Mouse (Mus musculus) neutrophil, adult 5-6 weeks (primary cell): Measurements from ENCODE around the gene Epn3. TPM values are rescaled to one million over a fixed set of nuclear protein-coding genes. Genes with fewer than 3 reads are reported as not detected.

Source experiments
- ATAC-seq: fragments of 151-379, 151-347 bp; 2 replicates; pipeline ENCODE4 v1.8.0; 2017; ENCODE audit warnings: mild to moderate bottlenecking, moderate TSS enrichment; ENCODE audit not compliant: insufficient number of reproducible peaks, poor library complexity, low FRiP score, severe bottlenecking; ENCODE audit errors: extremely low read depth
- total RNA-seq: library from RNA; stranded (forward); fragments of 200-1000 nt; gene quantifications from 2 replicates; pipeline ENCODE4 v1.2.3, GENCODE M21; 2017

The Epn3 gene
- total RNA-seq, 1 experiment from 2014 or later, result 2.4 TPM

DNA sequence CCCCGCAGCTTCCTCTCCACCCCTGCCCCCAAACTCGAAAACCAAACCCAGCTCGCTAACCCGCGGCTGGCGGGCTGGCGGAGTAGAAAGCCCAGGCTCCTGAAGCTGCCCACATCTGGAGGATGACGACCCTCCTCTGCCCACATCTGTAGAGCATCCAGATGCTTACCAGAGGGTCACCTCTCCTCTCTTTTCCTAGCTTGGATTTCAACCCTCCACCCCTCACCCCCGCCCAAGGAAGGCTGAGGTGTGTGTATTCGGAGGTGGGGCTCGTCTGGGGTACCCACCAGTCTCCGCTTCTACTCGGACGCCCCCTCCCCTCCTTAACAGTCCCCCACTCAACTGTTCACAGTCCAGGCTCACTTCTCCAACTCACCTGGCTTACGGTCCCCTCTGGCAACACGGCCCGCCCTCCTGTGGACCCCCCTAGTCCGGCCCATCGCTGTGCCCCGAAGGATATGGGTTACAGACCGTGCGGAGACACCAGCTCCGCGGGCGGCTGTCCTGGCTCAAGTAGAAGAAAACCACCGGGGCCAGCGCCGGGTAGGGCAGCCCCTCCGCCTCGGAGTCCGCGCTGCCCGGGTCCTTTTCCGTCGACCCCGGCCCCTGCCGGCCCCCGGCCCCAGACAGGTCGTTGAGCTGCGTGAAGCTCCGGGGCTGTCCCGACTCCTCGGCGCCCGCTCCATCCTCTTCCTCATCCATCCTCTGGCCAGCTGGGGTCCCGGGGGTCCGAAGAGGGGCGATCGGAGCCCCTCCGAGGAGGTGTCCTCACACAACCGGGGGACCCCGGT is 26.7 kb downstream of the Epn3 start:
- ATAC-seq, result no peak

DNA sequence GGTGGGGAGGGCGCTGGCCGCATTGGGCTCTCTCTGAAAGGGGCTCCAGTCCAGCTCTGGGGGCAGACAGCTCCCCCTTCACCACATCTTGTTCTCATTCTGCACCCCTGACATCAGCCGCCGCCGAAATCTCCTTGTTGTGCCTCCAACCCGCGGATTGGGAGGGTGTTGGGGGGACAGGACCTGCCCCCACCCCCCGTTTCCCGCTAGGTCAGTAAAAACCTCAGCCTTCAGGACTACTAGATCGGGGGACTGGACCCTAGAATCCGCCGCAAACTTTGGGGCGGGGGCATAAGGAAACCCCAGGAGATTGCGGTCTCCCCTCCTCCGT is 27.2 kb downstream of the Epn3 start:
- ATAC-seq, result no peak

GRCm38 (mm10) chr11:94471740-94472584 is 27.8 kb downstream of the Epn3 start:
- no peak for ATAC-seq

DNA sequence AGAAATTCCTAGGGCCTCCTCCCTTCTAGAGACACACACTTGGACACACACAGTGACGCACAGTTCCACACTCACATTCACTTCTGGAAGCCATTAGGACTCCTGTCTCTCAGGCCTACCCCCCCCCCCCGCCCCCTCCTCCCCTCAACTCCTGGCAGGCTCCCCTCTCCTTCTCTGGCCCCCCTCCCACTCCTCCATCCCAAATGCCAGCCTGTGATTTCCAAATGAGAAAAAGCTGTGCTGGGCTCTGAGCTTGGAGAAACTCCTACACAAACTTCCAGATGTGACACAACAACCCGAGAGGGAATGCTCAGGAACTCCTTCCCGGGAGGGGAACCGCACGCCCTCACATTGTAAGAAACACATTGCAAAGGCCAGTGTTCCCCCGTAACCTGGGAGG is 29.4 kb downstream of the Epn3 start:
- ATAC-seq, result no peak

- ATAC-seq, result no peak
These were observed 30.4 kb downstream of the Epn3 start for GRCm38 (mm10) chr11:94469136-94470064.

DNA sequence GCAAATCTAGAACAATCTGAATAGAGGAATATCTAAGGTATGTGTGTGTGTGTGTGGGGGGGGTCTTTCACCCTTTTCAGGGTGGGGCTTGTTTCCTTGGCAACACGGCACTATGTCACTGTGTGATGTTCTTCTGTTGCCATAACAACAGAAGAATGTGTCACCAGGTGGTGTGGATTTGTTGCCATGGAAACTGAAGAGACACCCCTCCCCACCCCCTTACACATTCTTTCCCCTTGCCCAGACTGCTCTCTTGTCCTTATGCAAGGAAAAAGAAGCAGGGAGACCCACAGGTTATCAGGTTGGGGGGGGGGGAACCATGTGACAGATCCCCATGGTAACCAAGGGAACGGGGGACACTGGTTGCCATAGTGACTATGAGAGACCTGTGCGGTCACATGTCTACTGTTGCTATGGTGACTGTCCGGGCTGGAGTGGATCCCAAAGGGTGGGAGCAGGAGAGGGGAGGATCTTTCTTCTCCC is 31.2 kb downstream of the Epn3 start:
- ATAC-seq, result no peak

DNA sequence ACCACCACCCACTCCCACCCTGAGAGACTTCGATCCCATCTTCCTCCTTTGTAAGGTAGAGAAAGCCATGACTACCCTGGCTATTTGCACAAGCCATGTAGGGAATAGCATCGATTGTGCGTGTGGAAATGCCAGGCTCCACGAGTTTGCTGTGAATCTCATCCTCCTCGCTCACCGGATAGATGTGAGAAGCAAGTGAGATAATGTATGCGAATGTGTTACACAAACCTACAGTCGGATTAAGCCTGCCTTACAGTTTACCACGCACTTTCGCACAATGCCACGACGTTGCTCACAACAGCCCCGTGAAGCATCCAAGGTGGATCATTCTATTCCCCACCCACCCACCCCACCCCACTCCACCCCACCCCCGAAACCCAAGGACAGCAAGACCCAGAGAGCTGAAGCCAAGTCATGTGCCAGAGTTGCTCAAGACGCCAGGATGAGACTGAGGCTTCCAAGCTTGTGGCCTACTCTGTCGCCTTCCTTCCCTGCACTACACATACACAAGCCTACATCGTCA is 33.4 kb downstream of the Epn3 start:
- ATAC-seq, result no peak

- ATAC-seq, result no peak
These were observed 35.6 kb downstream of the Epn3 start for GRCm38 (mm10) chr11:94464170-94464569.

DNA sequence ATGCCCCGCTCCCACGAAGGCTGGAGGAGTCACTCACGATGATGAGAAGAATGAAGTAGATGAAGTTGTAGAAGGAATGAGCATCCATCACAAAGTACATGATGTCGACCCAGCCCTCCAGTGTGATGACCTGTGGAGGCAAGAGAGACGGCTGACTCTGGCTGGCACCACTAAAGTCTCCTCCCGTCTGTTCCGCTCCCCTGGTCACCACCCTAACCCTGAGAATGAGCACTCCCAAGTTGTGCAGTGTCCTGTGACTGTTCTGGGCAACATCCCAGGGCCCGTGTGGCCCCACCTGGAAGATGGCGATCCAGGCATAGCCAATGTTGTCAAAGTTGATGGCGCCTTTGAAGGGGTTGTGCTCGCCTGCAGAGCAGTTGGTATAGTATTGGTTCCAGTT is 37.9 kb downstream of the Epn3 start:
- ATAC-seq, result no peak

GRCm38 (mm10) chr11:94457001-94457400 is 42.8 kb downstream of the Epn3 start:
- no peak for ATAC-seq

DNA sequence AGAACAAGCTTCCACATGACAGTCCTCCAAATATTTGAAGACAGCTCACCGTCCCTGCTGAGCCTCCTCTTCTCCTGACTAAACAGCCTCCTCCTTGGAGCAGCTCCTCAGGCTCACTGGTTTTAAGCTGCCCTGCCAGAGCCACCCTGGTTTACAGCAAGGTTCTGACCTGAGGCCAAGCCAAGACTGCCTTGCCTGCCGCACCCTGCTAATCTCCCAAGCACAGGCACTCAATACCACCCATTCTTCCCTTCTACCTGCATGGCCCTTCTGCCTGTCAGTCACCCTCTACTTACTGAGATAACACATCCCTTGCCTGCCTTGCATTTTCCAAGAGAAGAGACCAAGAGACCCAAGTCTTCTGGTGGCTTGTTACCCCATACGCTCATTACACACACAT is 43.4 kb downstream of the Epn3 start:
- ATAC-seq, result no peak

DNA sequence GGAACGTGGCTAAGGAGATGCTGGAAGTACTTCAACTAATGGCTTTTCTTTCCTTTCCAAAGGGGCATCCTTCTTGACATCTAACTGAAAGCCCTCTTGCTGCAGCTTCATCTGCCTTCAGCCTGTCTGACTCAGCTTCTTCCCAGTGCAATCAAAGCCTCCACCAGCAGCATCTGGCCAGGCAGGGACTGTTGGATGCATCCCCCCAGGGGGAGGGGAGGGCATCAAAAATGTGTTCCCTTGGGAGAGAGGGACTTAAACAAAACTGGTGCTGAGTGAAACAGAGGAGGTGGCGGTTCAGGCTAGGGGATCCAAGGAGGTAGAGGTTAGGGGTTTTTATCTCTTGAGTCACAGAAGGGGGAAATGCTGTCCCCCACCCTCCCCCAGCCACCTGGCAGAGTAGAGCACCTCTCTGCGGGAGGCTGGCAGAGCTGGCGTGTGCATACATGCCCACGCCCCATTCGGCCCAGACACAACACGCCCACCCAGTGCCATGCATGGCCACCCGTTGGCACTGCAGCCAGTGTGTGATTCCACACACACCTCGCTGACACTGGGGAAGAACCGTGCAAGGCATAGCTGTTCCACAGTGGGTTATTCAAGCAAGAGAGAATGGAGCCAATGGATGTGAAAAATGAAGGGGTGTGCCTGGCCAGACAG is 44.5 kb downstream of the Epn3 start:
- no peak for ATAC-seq

GRCm38 (mm10) chr11:94454756-94455155 is 45.0 kb downstream of the Epn3 start:
- no peak for ATAC-seq

- ATAC-seq, result no peak
These were observed 48.5 kb downstream of the Epn3 start for GRCm38 (mm10) chr11:94451091-94451773.

GRCm38 (mm10) chr11:94449886-94450285 is 49.9 kb downstream of the Epn3 start:
- ATAC-seq, result no peak

DNA sequence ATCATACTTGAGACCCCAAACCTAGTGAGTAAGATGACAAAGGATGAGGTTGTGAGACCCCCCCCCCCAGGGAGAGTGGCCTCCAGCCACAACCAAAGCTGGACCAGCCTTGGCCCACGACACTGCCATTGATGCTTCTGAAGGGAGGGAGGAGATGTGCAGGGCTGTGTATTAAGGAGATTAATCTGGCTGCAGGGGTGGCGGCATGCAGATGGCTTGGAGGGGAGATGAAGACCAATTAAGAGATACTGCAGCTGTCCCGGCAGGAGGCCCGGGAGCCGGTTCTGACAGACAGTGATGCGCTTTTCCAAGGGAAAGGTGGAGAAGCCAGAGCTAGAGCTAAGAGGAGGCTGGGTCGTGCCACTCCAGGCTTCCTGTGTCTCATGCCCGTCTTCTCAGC is 50.5 kb downstream of the Epn3 start:
- ATAC-seq, result no peak

DNA sequence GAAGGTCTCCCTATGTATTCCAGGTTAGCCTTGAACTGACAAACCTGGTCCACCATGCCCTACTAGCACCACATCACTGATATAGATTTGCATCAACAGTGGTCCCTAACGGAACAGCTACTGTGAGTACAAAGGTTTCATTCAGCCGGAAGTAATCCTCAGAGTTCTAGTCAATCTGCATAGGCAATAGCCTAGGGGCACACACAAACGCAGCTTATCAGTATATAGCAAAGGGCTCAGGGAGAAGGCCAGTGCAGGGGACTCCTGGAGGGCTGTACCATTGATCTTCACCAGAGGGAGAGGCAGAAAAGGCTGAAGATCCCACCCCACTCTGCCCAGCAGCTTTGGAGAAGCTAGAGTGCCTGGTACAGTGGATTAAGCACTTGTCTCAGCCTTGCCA is 52.8 kb downstream of the Epn3 start:
- no peak for ATAC-seq

GRCm38 (mm10) chr11:94445300-94445699 is 54.5 kb downstream of the Epn3 start:
- no peak for ATAC-seq
